Mouse (Mus musculus): Measurements from ENCODE around the gene Ppcs. TPM values are rescaled to one million over a fixed set of nuclear protein-coding genes. Genes with fewer than 3 reads are reported as not detected.

Ppcs gene
- polyA plus RNA-seq (2017; shearing (Covaris generic)), result 10 to 100 TPM; 50.1 to 67.5 TPM

DNA sequence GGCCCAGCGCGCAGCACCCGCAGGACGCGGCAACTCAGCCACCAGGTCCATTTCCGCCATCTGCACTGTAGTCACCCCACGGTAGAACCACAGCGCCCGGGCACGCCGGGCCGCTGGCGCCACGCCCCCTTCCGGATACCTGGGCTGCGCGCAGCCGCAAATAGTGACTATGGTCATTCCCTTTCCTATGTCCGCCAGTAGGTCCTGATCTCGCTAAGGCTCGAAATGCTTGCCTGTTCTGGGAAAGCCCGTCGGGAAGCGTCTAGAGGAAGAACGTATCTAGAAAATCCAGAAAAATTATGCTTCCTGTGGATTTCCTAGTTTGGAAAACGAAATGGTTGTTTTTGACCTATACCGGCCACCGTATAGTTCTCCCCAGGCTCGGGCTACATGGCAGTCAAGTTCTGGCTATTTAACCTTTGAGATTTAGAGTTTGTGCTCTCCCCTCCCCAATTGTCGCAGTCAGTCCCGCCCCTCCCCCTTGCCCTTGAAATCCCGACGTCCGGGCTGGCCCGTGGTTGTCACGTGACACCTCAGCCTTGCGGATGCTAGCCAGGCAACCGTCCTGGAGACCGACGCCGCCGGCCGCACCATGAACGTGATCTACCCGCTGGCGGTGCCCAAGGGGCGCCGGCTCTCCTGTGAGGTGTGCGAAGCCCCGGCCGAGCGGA lies at the start of gene Ppcs, which contains the start of gene Zmynd12:
Gene Ppcs, minus strand, starts transcription at position 127 of the 671 bp plus-strand sequence.
Gene Zmynd12, plus strand, starts transcription at position 521 of the 671 bp plus-strand sequence.

GRCm38 (mm10) chr4:119415072-119415753 lies 7.0 kb downstream of the Ppcs start, which contains the start of gene Ccdc30:
Ccdc30 (minus strand) TSS chr4:119415521.

Other genes with a start within 250 kb of the Ppcs start
- 1 to 10 TPM; 3.3 to 3.7 TPM for gene Zfp691, start 248.2 kb downstream of the Ppcs start, polyA plus RNA-seq (2017; shearing (Covaris generic))
- 1 to 10 TPM in 1 of 2 experiments, under 1 TPM in 1; 0.46 to 6.2 TPM for gene Ermap, start 232.4 kb downstream of the Ppcs start, polyA plus RNA-seq (2017; shearing (Covaris generic))
- gene Svbp, start 227.1 kb downstream of the Ppcs start, polyA plus RNA-seq (2017; shearing (Covaris generic)), result 10 to 100 TPM; 59.6 to 65.9 TPM
- gene Tmem269, start 204.2 kb downstream of the Ppcs start, polyA plus RNA-seq (2017; shearing (Covaris generic)), result under 1 TPM in 1 of 2 experiments, not detected in 1; 0.24 TPM
- 10 to 100 TPM; 14.2 to 20.5 TPM for gene AU022252, start 189.7 kb downstream of the Ppcs start, polyA plus RNA-seq (2017; shearing (Covaris generic))
- 1 to 10 TPM; 2.3 to 3.5 TPM for gene P3h1, start 189.5 kb downstream of the Ppcs start, polyA plus RNA-seq (2017; shearing (Covaris generic))
- gene Cldn19, start 167.0 kb downstream of the Ppcs start, polyA plus RNA-seq (2017; shearing (Covaris generic)), result under 1 TPM in 1 of 2 experiments, not detected in 1; 0.42 TPM
- 100 to 1,000 TPM; 412 to 447 TPM for gene Ybx1, start 127.8 kb downstream of the Ppcs start, polyA plus RNA-seq (2017; shearing (Covaris generic))
- 10 to 100 TPM; 33.5 to 41.9 TPM for gene Ppih, start 101.9 kb downstream of the Ppcs start, polyA plus RNA-seq (2017; shearing (Covaris generic))
- 1 to 10 TPM; 3.0 to 5.3 TPM for gene Ccdc30, start 6.9 kb downstream of the Ppcs start, polyA plus RNA-seq (2017; shearing (Covaris generic))
- gene Zmynd12, start 394 bp upstream of the Ppcs start, polyA plus RNA-seq (2017; shearing (Covaris generic)), result under 1 TPM in 1 of 2 experiments, not detected in 1; 0.89 TPM
- gene Rimkla, start 70.2 kb upstream of the Ppcs start, polyA plus RNA-seq (2017; shearing (Covaris generic)), result under 1 TPM in 1 of 2 experiments, not detected in 1; 0.35 TPM
- gene Foxj3, start 114.6 kb upstream of the Ppcs start, polyA plus RNA-seq (2017; shearing (Covaris generic)), result 10 to 100 TPM; 35.1 to 39.6 TPM
- 1 to 10 TPM; 3.4 to 6.7 TPM for gene Frg2f1, start 117.1 kb upstream of the Ppcs start, polyA plus RNA-seq (2017; shearing (Covaris generic))
- gene Guca2a, start 215.3 kb upstream of the Ppcs start, polyA plus RNA-seq (2017; shearing (Covaris generic)), result not detected
- not detected for gene Guca2b, start 236.5 kb upstream of the Ppcs start, polyA plus RNA-seq (2017; shearing (Covaris generic))

All from inflammation-experienced regulatory T-cells (primary cell).